Mouse (Mus musculus) embryonic fibroblast, embryonic 13.5 days (primary cell): ENCODE data around the gene Gsap.

Source experiments
- CTCF ChIP-seq: IDR thresholded peaks from 2 replicates; pipeline ENCODE4 v1.5.1; 2011; ENCODE audit warnings: mild to moderate bottlenecking, control low read depth, low read length, moderate library complexity, borderline replicate concordance; ENCODE audit not compliant: insufficient read depth
- POLR2A ChIP-seq: IDR thresholded peaks from 2 replicates; pipeline ENCODE4 v1.6.1; 2011; ENCODE audit warnings: low read depth, mild to moderate bottlenecking, control low read depth, low read length, moderate library complexity

DNA sequence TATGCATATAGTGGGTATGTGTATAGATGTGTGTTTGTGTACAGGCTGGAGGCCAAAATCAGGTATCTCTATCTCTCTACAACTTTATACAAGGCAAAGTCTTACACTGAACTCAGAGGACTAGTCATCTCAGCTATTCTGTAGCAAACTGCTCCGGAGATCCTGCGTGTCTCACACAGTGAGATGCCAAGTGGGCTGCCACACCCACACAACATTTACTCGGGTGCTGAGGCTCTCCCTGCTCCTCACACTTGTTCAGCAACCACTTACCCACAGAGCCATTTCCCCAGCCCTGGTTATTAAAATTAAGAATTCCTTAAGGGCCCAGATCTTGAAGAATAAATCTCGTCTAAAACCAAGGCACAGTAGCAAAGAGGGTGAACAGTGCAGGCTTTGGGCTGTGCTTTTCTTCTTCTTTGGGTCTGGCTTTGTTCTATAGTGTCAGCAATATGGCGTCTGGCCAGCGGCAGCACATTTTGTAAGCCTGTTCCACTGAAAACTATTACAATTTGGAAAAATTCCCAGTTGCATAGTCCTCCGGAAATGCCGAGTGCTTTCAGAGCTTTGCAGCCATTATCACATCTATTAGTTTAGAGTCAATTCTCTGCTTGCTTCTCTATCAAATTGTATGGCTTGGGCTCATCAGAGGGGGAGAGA, 17.2 kb upstream of the Gsap start:
- no peak for TF ChIP-seq POLR2A
- TF ChIP-seq CTCF: no peak
